1 mouse cellular context compared by ENCODE assay signal in genomic region chr9:48823851-48824250, GRCm38 (mm10).
TF ChIP-seq lines count a peak whose summit lies in the region.

No protein-coding gene starts in this region.

TF ChIP-seq in CH12.LX, 34 proteins besides CTCF, POLR2A, EP300 and RAD21 (continued from another document):
- TF ChIP-seq MAFK (IDR thresholded peaks at IDR 0.05; ENCODE audit: insufficient replicate concordance, low read length) (peak; percentile 74; the same call in 1 of the 2 replicates), MXI1 (IDR thresholded peaks at IDR 0.05; ENCODE audit: low read depth, low read length) (0 out of 2 replicates have a peak, but pooled peaks have one; percentile 31), ETS1 (conservative IDR thresholded peaks at IDR 0.05; ENCODE audit: low read depth, low read length) (peak; percentile 70; the same call in 1 of the 2 replicates), MEF2A (IDR thresholded peaks at IDR 0.05; ENCODE audit: borderline replicate concordance, low read depth, low read length) (peak; percentile 90), NRF1 (IDR thresholded peaks at IDR 0.05; ENCODE audit: low read depth, low read length) (no peak), TCF12 (IDR thresholded peaks at IDR 0.05; ENCODE audit: low read depth, low read length) (peak; percentile 95), MAX (IDR thresholded peaks at IDR 0.05; ENCODE audit: low read length) (0 out of 2 replicates have a peak, but pooled peaks have one; percentile 5), E2F4 (IDR thresholded peaks at IDR 0.05; ENCODE audit: insufficient replicate concordance, low read depth, low read length) (no peak), SIN3A (IDR thresholded peaks at IDR 0.05; ENCODE audit: low read length) (peak; percentile 68), TBP (conservative IDR thresholded peaks at IDR 0.05; ENCODE audit: low read depth, low read length) (0 out of 2 replicates have a peak, but pooled peaks have one; percentile 35), IRF4 (IDR thresholded peaks at IDR 0.05; ENCODE audit: low read depth, low read length) (peak; percentile 86), ELF1 (IDR thresholded peaks at IDR 0.05; ENCODE audit: low read depth, low read length) (no peak; the same call in 1 of the 2 replicates), RCOR1 (conservative IDR thresholded peaks at IDR 0.05; ENCODE audit: low read depth, low read length) (0 out of 2 replicates have a peak, but pooled peaks have one; percentile 22), NELFE (IDR thresholded peaks at IDR 0.05; ENCODE audit: low read depth, low read length) (peak; percentile 52; the same call in 1 of the 2 replicates), ZMIZ1 (IDR thresholded peaks at IDR 0.05; ENCODE audit: low read depth, low read length) (no peak), SMC3 (IDR thresholded peaks at IDR 0.05; ENCODE audit: low read depth, low read length) (no peak)
TF ChIP-seq in CH12.LX: peak in this region for 17.
